Mouse (Mus musculus): Measurements from ENCODE around the gene Pax7.

DNA sequence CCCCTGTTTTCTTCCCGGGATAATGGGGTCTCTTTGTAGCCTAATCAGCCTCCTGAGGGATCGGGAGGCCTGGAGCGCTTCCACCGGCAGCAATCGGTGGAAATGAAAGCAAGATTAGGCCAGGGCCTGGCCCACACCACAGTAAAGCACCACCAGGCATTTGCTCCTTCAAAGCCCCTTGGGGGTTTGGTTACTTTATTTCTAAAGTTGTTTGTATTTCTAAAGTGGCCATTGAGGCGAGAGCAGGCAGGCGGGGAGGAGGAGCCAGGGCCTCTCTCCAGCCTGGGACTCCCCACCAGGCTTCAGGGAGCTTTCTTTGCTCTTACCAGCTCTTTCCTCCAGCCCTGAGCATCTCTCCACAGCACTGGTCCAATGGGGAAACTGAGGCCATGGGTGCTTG is 15.2 kb downstream of the Pax7 start:
- TF ChIP-seq POLR2A (IDR thresholded peaks at IDR 0.05; ENCODE audit: low read depth, low read length) = no peak
- no peak for TF ChIP-seq CTCF (conservative IDR thresholded peaks at IDR 0.05; ENCODE audit: insufficient read depth, insufficient read length, low read depth, low read length)

Data from kidney, adult 2 months (tissue).